Mouse (Mus musculus): ENCODE measurements around the gene Mus81. TPM values are rescaled to one million over a fixed set of nuclear protein-coding genes. Genes with fewer than 3 reads are reported as not detected.

Mus81 gene
- polyA plus RNA-seq, 1 experiment from 2014 or later, result 38.3 TPM

DNA sequence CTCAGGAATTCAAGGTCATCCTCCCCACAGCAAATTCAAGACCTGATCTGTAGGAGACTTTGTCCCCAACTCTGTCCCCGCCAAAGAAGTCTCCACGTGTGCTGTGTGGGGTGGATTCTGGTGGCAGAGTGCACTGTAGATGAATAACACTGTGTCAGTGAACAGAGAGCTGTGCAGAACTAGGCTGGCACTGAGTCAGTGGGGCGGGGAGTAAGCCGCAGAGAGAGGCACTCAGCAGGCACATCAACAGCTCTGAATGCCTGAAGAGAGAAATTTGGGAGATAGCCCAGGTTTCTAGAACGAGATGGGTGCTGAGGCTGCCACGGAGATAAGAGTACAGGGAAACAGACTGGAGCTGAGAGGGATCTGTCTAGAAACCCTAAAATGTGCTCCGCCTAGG lies 29.2 kb downstream of the Mus81 start:
- no peak for DNase-seq (ENCODE audit: low spot score)
- Histone ChIP-seq H3K27ac (ENCODE audit: low read depth) (no peak overlapping the region), H3K36me3 (ENCODE audit: control insufficient read depth, insufficient read depth, low read length) (peaks cover 26% of the 10 kb centered on the region), H3K27me3 (replicated peaks; ENCODE audit: control insufficient read depth, insufficient read depth, low read length) (no peaks in the 10 kb centered on the region), H3K9me3 (ENCODE audit: control insufficient read depth, low read length) (no peaks in the 10 kb centered on the region), H3K4me2 (ENCODE audit: low read length) (no peak overlapping the region), H3K4me1 (replicated peaks; ENCODE audit: control insufficient read depth, insufficient read depth, low read length) (peaks cover 40% of the 10 kb centered on the region), H3K9ac (ENCODE audit: low read length) (no peak overlapping the region), H3K4me3 (ENCODE audit: low read depth, low read length) (no peak overlapping the region)
- ATAC-seq (replicated peaks; ENCODE audit: low FRiP score, low TSS enrichment, low read depth), result no peak
- WGBS, result 72% methylated on average over 7 of the region's 7 CpGs

DNA sequence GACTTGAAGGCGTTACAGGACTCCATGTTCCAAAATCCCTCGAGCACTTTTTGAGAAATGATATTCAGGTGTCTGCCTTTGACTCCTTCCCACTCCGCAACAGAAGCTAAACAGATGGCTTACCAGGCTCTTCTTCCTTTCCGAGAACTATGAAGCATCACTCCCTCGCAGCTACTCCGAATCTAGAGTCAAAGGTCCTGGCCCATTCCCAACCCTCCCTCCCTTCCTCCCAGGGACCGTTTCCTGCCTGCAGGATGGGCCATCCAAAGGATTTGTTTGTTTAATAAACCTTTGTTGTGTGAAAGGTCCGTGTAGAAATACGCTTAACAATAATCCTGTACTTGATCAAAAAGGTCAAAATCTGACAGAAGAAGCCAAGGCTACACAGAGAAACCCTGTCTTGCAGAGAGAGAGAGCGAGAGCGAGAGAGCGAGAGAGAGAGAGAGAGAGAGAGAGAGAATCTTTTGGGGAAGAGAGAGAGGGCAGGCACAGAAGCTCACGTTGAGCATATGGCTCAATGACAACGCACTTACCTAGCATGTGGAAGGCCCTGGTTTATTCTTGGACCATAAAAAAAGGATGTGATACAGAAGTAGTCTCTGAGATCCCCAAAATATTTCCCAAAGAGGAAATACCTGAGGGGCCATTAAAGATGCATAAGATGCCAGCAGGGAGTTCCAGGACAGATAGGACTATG lies 30.3 kb downstream of the Mus81 start, which contains the start of gene Ccdc85b:
Gene Ccdc85b, minus strand, starts transcription at position 149 of the 697 bp plus-strand sequence.
- no peaks in the 10 kb centered on the region for H3K9me3 ChIP-seq (ENCODE audit: control insufficient read depth, low read length)
- H3K4me3 ChIP-seq (ENCODE audit: low read depth, low read length), result peak within 1 kb of the TSS; percentile 72
- 9% methylated on average over 14 of the region's 14 CpGs for WGBS
- H3K27ac ChIP-seq (ENCODE audit: low read depth), result peak within 1 kb of the TSS; percentile 84
- DNase-seq (ENCODE audit: low spot score) (no peak), ATAC-seq (replicated peaks; ENCODE audit: low FRiP score, low TSS enrichment, low read depth) (no peak)
- H3K36me3 ChIP-seq (ENCODE audit: control insufficient read depth, insufficient read depth, low read length), result peaks cover 27% of the 10 kb centered on the region
- peak within 1 kb of the TSS; percentile 94 for H3K4me2 ChIP-seq (ENCODE audit: low read length)
- no peaks in the 10 kb centered on the region for H3K27me3 ChIP-seq (replicated peaks; ENCODE audit: control insufficient read depth, insufficient read depth, low read length)
- H3K9ac ChIP-seq (ENCODE audit: low read length), result peak within 1 kb of the TSS; percentile 75
- H3K4me1 ChIP-seq (replicated peaks; ENCODE audit: control insufficient read depth, insufficient read depth, low read length), result peaks cover 37% of the 10 kb centered on the region

DNA sequence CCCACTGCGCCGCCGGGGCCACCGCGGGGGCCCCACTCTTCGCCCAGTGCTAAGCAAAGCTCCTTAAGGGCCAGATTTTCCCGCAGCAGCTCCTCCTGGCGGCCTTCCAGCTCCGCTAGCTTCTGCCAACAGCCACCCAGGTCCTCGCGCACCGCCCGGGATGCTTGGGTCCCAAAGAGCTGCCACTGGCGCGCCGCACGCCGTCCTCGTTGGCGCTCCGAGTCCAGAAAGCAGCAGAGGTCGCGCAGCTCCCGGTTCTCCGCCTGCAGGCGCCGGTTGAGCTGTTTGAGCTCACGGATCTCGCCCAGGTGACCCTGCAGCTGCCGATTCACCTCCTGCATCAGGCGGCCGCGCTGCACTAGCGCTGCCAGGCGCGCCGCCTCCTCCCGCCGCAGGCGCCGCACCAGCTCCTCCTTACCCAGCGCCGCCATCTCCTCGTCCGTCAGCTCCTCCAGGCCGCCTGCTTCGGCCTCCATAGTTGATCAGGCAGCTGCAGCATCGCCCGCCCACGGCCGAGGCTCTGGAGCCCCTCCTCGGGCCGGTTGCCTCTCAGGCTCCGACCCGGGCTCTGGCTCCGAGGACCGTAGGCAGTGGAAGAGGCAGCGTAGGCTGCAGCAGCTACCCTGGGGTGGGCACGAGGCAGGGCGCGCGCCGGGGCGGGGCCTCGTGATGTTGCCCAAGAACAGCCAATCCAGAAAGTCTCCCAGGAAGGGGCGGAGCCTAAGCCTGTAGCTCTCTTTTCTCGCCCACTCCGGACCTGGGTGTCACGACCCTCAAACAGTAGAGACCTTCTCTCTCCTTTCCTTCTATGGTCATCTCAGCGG lies 31.1 kb downstream of the Mus81 start:
- Histone ChIP-seq H3K9ac (ENCODE audit: low read length) (peak overlapping the region; percentile 75), H3K9me3 (ENCODE audit: control insufficient read depth, low read length) (no peaks in the 10 kb centered on the region), H3K4me2 (ENCODE audit: low read length) (peak overlapping the region; percentile 94), H3K36me3 (ENCODE audit: control insufficient read depth, insufficient read depth, low read length) (peaks cover 20% of the 10 kb centered on the region; the same call in 1 of the 2 replicates), H3K4me1 (replicated peaks; ENCODE audit: control insufficient read depth, insufficient read depth, low read length) (peaks cover 37% of the 10 kb centered on the region), H3K27ac (ENCODE audit: low read depth) (peak overlapping the region; percentile 84), H3K27me3 (replicated peaks; ENCODE audit: control insufficient read depth, insufficient read depth, low read length) (no peaks in the 10 kb centered on the region), H3K4me3 (ENCODE audit: low read depth, low read length) (peak overlapping the region; percentile 72)
- under 1% methylated on average over 70 of the region's 70 CpGs for WGBS
- DNase-seq (ENCODE audit: low spot score) (peak; percentile 93), ATAC-seq (replicated peaks; ENCODE audit: low FRiP score, low TSS enrichment, low read depth) (peak; percentile 89)

DNA sequence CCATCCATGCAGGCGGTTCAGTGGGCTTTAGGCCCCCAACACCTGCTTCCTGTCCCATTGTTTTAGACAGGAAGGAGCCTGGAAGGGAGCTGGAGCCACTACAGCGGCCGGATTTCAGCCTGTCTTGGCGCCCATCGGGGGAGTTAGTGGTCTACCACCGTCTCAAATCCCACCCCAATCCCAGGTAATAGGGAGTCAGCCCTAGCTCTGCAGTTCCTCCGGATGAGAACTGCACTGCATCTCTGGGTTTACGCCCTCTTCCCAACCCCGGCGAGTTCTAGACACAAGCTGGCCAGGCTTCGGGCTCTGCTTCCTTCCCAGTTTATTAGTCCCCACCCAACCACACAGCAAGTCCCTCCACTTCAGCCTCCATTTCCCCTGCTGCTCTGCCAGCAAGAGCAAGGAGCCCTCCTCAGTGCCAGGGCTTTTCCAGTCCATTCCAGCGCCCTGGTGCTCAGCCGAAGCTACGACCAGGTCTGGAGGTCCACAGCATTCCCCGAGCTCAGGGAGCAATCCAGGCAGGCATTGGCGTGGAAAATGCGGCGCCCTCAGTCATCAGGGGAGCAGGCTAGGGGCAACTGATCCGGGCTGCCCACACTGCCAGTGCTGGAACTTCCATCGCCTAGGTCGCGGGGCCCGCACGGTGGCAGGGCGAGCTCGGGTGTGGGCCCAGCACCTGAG lies 31.8 kb downstream of the Mus81 start:
- peak; percentile 69 for DNase-seq (ENCODE audit: low spot score)
- H3K4me3 ChIP-seq (ENCODE audit: low read depth, low read length), result peak overlapping the region; percentile 72
- peaks cover 32% of the 10 kb centered on the region for H3K4me1 ChIP-seq (replicated peaks; ENCODE audit: control insufficient read depth, insufficient read depth, low read length)
- H3K36me3 ChIP-seq (ENCODE audit: control insufficient read depth, insufficient read depth, low read length), result peaks cover 20% of the 10 kb centered on the region; the same call in 1 of the 2 replicates
- WGBS, result 2% methylated on average over 26 of the region's 26 CpGs
- H3K27ac ChIP-seq (ENCODE audit: low read depth), result peak overlapping the region; percentile 84
- H3K9ac ChIP-seq (ENCODE audit: low read length), result peak overlapping the region; percentile 75
- H3K27me3 ChIP-seq (replicated peaks; ENCODE audit: control insufficient read depth, insufficient read depth, low read length), result no peaks in the 10 kb centered on the region
- peak overlapping the region; percentile 94 for H3K4me2 ChIP-seq (ENCODE audit: low read length)
- no peaks in the 10 kb centered on the region for H3K9me3 ChIP-seq (ENCODE audit: control insufficient read depth, low read length)
- peak; percentile 20; the same call in 1 of the 2 replicates for ATAC-seq (replicated peaks; ENCODE audit: low FRiP score, low TSS enrichment, low read depth)

DNA sequence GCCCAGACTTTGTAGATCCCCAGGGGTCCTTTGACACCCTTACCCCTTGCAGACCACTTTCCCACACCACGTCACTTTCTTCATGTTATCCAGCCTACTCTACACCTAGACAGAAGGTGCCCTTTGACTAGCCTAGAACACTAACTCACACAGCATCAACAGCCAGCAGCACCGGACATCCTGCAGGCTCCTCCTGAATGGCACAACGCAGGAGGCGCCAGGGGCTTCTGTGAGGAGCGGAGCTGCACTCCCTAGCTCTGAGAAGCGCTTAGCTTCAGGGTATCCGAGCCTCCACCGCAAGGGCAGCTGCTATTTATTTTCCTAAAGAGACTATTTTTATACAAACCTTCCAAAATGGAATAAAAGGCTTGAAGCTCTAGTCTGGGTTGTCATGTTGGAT lies 32.6 kb downstream of the Mus81 start:
- ATAC-seq (replicated peaks; ENCODE audit: low FRiP score, low TSS enrichment, low read depth) (no peak), DNase-seq (ENCODE audit: low spot score) (no peak)
- peaks cover 26% of the 10 kb centered on the region for H3K4me1 ChIP-seq (replicated peaks; ENCODE audit: control insufficient read depth, insufficient read depth, low read length)
- 53% methylated on average over 8 of the region's 8 CpGs for WGBS
- peaks cover 1% of the 10 kb centered on the region for H3K27me3 ChIP-seq (replicated peaks; ENCODE audit: control insufficient read depth, insufficient read depth, low read length)
- peak overlapping the region; percentile 72 for H3K4me3 ChIP-seq (ENCODE audit: low read depth, low read length)
- peak overlapping the region; percentile 75 for H3K9ac ChIP-seq (ENCODE audit: low read length)
- H3K4me2 ChIP-seq (ENCODE audit: low read length), result peak overlapping the region; percentile 94
- H3K27ac ChIP-seq (ENCODE audit: low read depth), result no peak overlapping the region
- no peaks in the 10 kb centered on the region for H3K9me3 ChIP-seq (ENCODE audit: control insufficient read depth, low read length)
- peaks cover 20% of the 10 kb centered on the region; the same call in 1 of the 2 replicates for H3K36me3 ChIP-seq (ENCODE audit: control insufficient read depth, insufficient read depth, low read length)

DNA sequence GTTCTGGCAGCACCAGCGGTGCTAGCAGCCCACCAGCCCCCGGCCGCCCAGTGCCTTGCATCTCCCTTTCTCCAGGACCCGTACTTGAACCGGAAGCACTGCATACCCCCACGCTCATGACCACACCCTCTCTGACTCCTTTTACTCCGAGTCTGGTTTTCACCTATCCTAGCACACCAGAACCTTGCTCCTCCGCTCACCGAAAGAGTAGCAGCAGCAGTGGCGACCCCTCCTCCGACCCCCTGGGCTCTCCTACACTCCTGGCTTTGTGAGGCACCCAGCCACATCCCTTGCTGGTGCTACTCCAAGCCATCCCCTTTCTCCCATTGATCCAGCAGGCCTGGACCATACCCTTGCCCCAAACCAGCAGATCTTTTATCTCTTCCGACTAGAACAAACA lies 33.2 kb downstream of the Mus81 start:
- Histone ChIP-seq H3K27me3 (replicated peaks; ENCODE audit: control insufficient read depth, insufficient read depth, low read length) (peaks cover 7% of the 10 kb centered on the region), H3K9ac (ENCODE audit: low read length) (no peak overlapping the region), H3K9me3 (ENCODE audit: control insufficient read depth, low read length) (no peaks in the 10 kb centered on the region), H3K4me3 (ENCODE audit: low read depth, low read length) (peak overlapping the region; percentile 72; the same call in 1 of the 2 replicates), H3K36me3 (ENCODE audit: control insufficient read depth, insufficient read depth, low read length) (peaks cover 20% of the 10 kb centered on the region; the same call in 1 of the 2 replicates), H3K4me1 (replicated peaks; ENCODE audit: control insufficient read depth, insufficient read depth, low read length) (peaks cover 26% of the 10 kb centered on the region), H3K4me2 (ENCODE audit: low read length) (peak overlapping the region; percentile 94), H3K27ac (ENCODE audit: low read depth) (no peak overlapping the region)
- 76% methylated on average over 12 of the region's 12 CpGs for WGBS
- DNase-seq (ENCODE audit: low spot score) (no peak), ATAC-seq (replicated peaks; ENCODE audit: low FRiP score, low TSS enrichment, low read depth) (no peak)

DNA sequence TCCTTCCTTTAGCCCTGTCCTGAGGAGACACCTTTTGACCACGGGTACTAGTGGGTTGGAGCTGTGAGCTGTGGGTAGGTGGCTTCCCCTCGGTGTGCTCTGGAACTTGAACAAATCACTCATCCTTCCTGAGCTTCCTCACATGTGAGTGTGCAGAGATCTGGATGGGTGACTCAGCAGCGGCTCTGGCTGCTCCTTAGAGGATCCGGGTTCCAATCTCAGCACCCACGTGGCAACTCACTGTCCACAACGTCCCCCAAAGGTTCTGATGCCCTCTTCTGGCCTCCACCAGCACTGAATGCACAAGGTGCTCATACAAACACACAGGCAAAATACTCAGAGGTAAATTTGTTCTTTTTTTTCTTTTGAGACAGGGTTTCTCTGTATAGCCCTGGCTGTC lies 36.4 kb downstream of the Mus81 start:
- H3K36me3 ChIP-seq (ENCODE audit: control insufficient read depth, insufficient read depth, low read length), result peaks cover 20% of the 10 kb centered on the region; the same call in 1 of the 2 replicates
- H3K4me3 ChIP-seq (ENCODE audit: low read depth, low read length), result no peak overlapping the region
- no peaks in the 10 kb centered on the region; the same call in 1 of the 2 replicates for H3K9me3 ChIP-seq (ENCODE audit: control insufficient read depth, low read length)
- WGBS, result 72% methylated on average over 6 of the region's 6 CpGs
- ATAC-seq (replicated peaks; ENCODE audit: low FRiP score, low TSS enrichment, low read depth) (no peak), DNase-seq (ENCODE audit: low spot score) (no peak)
- no peak overlapping the region for H3K4me2 ChIP-seq (ENCODE audit: low read length)
- no peak overlapping the region for H3K9ac ChIP-seq (ENCODE audit: low read length)
- peaks cover 39% of the 10 kb centered on the region for H3K27me3 ChIP-seq (replicated peaks; ENCODE audit: control insufficient read depth, insufficient read depth, low read length)
- H3K27ac ChIP-seq (ENCODE audit: low read depth), result no peak overlapping the region
- H3K4me1 ChIP-seq (replicated peaks; ENCODE audit: control insufficient read depth, insufficient read depth, low read length), result peaks cover 31% of the 10 kb centered on the region

DNA sequence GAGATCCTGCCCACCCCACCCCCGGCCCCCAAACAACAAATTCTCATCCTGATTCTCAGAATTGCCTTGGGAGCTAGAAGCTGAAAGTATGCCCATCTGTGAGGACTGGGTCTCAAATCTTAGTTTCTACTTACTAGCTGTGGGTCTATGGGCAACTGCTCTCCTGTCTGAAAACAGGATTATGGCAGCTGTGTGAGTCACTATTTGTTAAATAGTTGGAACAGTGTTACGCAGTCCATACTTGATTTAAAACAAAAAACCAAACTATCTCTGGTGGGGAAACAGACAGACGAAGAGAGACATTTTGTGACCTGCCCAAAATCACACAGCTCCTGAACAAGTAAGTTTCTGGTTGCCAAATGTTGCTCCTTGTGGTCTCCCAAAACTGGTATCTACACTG lies 38.5 kb downstream of the Mus81 start:
- Histone ChIP-seq H3K9ac (ENCODE audit: low read length) (no peak overlapping the region), H3K27me3 (replicated peaks; ENCODE audit: control insufficient read depth, insufficient read depth, low read length) (peaks cover 49% of the 10 kb centered on the region), H3K9me3 (ENCODE audit: control insufficient read depth, low read length) (no peaks in the 10 kb centered on the region; the same call in 1 of the 2 replicates), H3K4me3 (ENCODE audit: low read depth, low read length) (no peak overlapping the region), H3K4me2 (ENCODE audit: low read length) (no peak overlapping the region), H3K27ac (ENCODE audit: low read depth) (no peak overlapping the region), H3K36me3 (ENCODE audit: control insufficient read depth, insufficient read depth, low read length) (peaks cover 17% of the 10 kb centered on the region; the same call in 1 of the 2 replicates), H3K4me1 (replicated peaks; ENCODE audit: control insufficient read depth, insufficient read depth, low read length) (peaks cover 11% of the 10 kb centered on the region)
- 88% methylated on average over 3 of the region's 3 CpGs for WGBS
- no peak for DNase-seq (ENCODE audit: low spot score)
- no peak for ATAC-seq (replicated peaks; ENCODE audit: low FRiP score, low TSS enrichment, low read depth)
